Mouse (Mus musculus) limb, embryonic 14.5 days (tissue): ENCODE data around the gene Ccm2. TPM values are rescaled to one million over a fixed set of nuclear protein-coding genes. Genes with fewer than 3 reads are reported as not detected.

Experiments used
- ATAC-seq: fragments of 200-750 bp; cut with Nextera tagmentation; 2 replicates; pipeline ENCODE4 v1.8.0; 2017; ENCODE audit warnings: low read depth, moderate number of reproducible peaks, moderate TSS enrichment; ENCODE audit not compliant: low FRiP score
- DNase-seq: peaks from one replicate; pipeline ENCODE4 v3.0.0-alpha.2; 2015; ENCODE audit warnings: low spot score
- H3K27ac ChIP-seq: fragments of 300-500 bp; sonication (generic); replicated peaks from 2 replicates; pipeline ENCODE4 v1.5.1; 2014; ENCODE audit warnings: low read depth, mild to moderate bottlenecking, low read length, moderate library complexity, mixed read lengths
- H3K27me3 ChIP-seq: fragments of 300-500 bp; sonication (generic); 2 replicates; pipeline ENCODE4 v1.6.1; 2014; ENCODE audit warnings: low read length, mixed read lengths; ENCODE audit not compliant: control insufficient read depth, insufficient read depth
- H3K36me3 ChIP-seq: fragments of 300-500 bp; sonication (generic); 2 replicates; pipeline ENCODE4 v1.6.1; 2014; ENCODE audit warnings: mild to moderate bottlenecking, low read length, moderate library complexity, mixed read lengths; ENCODE audit not compliant: control insufficient read depth, insufficient read depth
- H3K4me1 ChIP-seq: fragments of 300-500 bp; sonication (generic); 2 replicates; pipeline ENCODE4 v1.6.1; 2014; ENCODE audit warnings: antibody characterized with exemption, low read length, mixed read lengths; ENCODE audit not compliant: control insufficient read depth, insufficient read depth
- H3K4me2 ChIP-seq: fragments of 300-500 bp; sonication (generic); replicated peaks from 2 replicates; pipeline ENCODE4 v1.6.1; 2014; ENCODE audit warnings: low read depth, mild to moderate bottlenecking, low read length, moderate library complexity; ENCODE audit not compliant: severe bottlenecking
- H3K4me3 ChIP-seq: fragments of 300-500 bp; sonication (generic); replicated peaks from 2 replicates; pipeline ENCODE4 v1.5.1; 2014; ENCODE audit warnings: low read length
- H3K9ac ChIP-seq: fragments of 300-500 bp; sonication (generic); 2 replicates; pipeline ENCODE4 v1.6.1; 2014; ENCODE audit warnings: mild to moderate bottlenecking, low read depth, low read length, moderate library complexity; ENCODE audit not compliant: severe bottlenecking
- H3K9me3 ChIP-seq: fragments of 300-500 bp; sonication (generic); 2 replicates; pipeline ENCODE4 v1.6.1; 2016; ENCODE audit warnings: low read length; ENCODE audit not compliant: control insufficient read depth
- POLR2A ChIP-seq: fragments of 200-500 bp; IDR thresholded peaks from 2 replicates; pipeline ENCODE4 v1.8.0; 2012; ENCODE audit warnings: inconsistent platforms, mild to moderate bottlenecking, moderate library complexity, borderline replicate concordance; ENCODE audit not compliant: insufficient read depth, insufficient read length; ENCODE audit errors: extremely low read depth
- WGBS: fragments of 180-500 bp; shearing (Covaris S2); extraction: QIAGEN DNeasy Blood & Tissue Kit; methylation state at CpG from one replicate; pipeline ENCODE4 v1.1.7; 2014; 5-methylcytosine and 5-hydroxymethylcytosine counted together
- polyA plus RNA-seq, 2 experiments: library from polyadenylated mRNA; depleted of rRNA in 1 of 2; stranded (reverse) in 1 of 2; unstranded in 1 of 2; fragments of >200 nt; fragmentation: Nextera tagmentation in 1 of 2; extraction: Ambion mirVana in 1 of 2; gene quantifications; 2 replicates each; pipeline versions ENCODE4 v1.2.1 to v1.2.3; 2012 to 2014

The Ccm2 gene
- polyA plus RNA-seq, 2 experiments: 96.0 to 104 TPM

DNA sequence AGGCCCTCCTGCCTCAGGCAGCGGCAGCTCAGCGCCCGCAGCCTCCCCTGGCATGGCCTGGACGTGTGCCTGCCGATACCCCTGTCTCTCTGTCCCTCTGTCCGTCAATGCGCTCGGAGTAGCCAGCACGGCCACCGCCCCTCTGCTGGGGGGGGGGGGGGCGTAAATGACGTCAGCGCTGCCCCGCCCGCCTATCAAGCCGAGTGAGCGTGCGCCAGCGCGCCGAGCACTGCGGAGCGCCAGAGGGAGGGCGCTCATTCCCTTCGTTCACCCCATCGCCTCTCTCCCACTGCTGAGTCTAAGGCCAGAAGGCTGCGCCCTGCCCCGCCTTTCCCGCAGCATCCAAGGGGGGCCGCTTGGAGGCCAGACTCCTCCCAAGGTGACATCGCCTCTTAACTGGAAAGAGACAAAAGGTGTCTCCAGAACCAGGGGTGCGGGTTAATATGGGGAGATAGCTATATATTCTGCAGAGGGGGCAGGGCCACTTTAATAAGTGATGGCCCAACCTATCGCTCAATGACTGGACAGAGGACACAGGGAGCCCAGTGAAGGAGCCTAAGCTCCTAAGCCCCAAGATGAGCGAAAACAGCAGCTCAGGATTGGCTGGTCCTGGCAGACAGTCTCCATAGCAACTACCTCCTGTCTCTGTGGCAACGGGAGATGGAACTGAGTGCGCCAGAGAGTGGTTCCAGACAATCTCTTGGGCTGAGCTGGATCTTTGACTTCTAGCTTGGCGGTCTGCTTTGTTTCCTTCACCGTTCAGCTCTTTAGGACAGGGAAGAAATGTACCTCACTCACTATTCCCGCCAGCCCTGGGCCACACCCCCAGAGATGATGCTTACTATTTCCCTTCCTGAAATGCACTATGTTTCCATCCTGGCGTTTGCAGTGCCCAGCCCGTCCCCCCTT is 59.1 kb downstream of the Ccm2 start, which contains the start of gene Nacad:
Gene Nacad (minus strand): TSS at position 563 of the 909 bp plus-strand sequence.
- H3K9me3 ChIP-seq: no peaks in the 10 kb centered on the region
- H3K4me3 ChIP-seq: peak within 1 kb of the TSS; percentile 40
- ATAC-seq: peak; percentile 53
- 0 out of 2 replicates have a peak, but pooled peaks cover 2% of the 10 kb centered on the region for H3K36me3 ChIP-seq
- peak; percentile 48 for DNase-seq
- no peak within 1 kb of the TSS for H3K27ac ChIP-seq
- H3K4me2 ChIP-seq: peak within 1 kb of the TSS; percentile 71
- peaks cover 21% of the 10 kb centered on the region; the same call in 1 of the 2 replicates for H3K27me3 ChIP-seq
- H3K9ac ChIP-seq: peak within 1 kb of the TSS; percentile 52
- TF ChIP-seq POLR2A: no peak
- peaks cover 15% of the 10 kb centered on the region; the same call in 1 of the 2 replicates for H3K4me1 ChIP-seq
- WGBS: 11% methylated on average over 23 of the region's 41 CpGs

DNA sequence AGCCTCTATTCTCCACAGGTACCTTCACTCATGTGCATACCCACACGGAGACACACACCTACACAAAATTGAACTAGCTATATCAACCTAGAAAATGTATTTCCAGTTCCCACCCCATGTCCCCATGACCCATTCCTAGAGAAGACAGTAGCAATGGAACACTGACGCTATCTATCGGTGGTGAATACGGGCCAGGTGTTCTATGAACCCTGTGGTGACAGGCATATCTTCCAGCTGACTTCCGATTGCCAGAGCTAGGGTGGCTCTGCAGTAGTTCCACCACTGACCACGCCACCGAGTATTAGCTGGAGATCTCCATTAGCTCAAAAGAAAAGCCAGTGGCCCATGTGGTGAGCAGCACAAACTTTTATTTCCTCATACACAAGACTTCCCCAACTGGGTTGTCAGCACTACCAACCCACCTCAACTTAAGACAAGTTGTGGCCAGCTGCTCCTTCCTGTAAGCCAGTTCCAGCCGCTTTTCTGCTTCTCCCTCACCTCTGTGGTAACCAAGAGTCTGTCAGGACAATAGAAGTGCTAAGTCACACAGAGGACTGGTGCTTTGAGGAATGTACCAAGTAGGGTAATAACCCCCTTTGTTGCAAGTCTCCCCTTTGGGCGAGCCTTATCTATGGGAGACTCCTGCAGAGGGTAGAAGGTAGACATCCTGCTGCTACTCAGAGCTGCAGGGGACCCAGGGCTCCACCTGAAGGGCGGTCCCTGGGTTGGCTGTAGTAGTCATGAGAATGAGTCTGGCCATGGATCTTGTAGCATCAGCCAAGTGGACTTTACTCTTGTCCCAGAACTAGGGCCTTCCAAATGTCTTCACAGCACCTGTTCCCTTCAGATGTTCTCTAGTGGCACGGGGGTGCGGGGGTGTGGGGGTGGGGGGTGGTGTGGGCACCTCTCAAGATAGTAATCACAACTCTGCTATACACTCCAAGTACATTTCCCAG is 68.8 kb downstream of the Ccm2 start:
- no peak overlapping the region for H3K4me2 ChIP-seq
- WGBS: 91% methylated on average over 12 of the region's 12 CpGs
- no peak for TF ChIP-seq POLR2A
- no peaks in the 10 kb centered on the region for H3K27me3 ChIP-seq
- H3K4me3 ChIP-seq: no peak overlapping the region
- H3K4me1 ChIP-seq: no peaks in the 10 kb centered on the region
- H3K27ac ChIP-seq: no peak overlapping the region
- ATAC-seq (no peak), DNase-seq (no peak)
- H3K9ac ChIP-seq: no peak overlapping the region
- peaks cover 88% of the 10 kb centered on the region for H3K36me3 ChIP-seq
- no peaks in the 10 kb centered on the region for H3K9me3 ChIP-seq

DNA sequence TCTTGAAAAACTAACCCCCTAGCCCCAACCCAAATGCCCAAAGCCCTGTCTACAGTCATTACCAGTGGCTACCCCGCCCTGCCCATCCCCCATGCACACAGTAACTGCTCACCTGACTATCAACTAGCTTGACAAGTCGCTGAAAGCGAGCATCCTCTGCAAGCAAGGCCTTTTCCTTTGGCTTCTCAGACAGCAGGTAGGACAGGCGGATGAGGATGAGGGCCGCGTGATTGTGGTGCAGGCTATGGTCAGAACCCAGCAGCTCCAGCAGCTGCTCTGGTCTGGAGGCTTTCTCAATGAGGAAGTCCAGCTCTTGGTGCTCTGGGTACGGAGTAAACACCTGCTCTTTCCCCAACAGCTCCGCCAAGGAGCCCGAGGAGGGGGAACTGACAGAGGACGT is 77.0 kb downstream of the Ccm2 start:
- DNase-seq (no peak), ATAC-seq (no peak)
- TF ChIP-seq POLR2A: no peak
- H3K9me3 ChIP-seq: no peaks in the 10 kb centered on the region
- no peaks in the 10 kb centered on the region for H3K27me3 ChIP-seq
- no peak overlapping the region for H3K4me3 ChIP-seq
- peaks cover 59% of the 10 kb centered on the region for H3K36me3 ChIP-seq
- peak overlapping the region; percentile 12; the same call in 1 of the 2 replicates for H3K9ac ChIP-seq
- no peak overlapping the region for H3K27ac ChIP-seq
- H3K4me2 ChIP-seq: no peak overlapping the region
- peaks cover 13% of the 10 kb centered on the region for H3K4me1 ChIP-seq
- 94% methylated on average over 10 of the region's 10 CpGs for WGBS

DNA sequence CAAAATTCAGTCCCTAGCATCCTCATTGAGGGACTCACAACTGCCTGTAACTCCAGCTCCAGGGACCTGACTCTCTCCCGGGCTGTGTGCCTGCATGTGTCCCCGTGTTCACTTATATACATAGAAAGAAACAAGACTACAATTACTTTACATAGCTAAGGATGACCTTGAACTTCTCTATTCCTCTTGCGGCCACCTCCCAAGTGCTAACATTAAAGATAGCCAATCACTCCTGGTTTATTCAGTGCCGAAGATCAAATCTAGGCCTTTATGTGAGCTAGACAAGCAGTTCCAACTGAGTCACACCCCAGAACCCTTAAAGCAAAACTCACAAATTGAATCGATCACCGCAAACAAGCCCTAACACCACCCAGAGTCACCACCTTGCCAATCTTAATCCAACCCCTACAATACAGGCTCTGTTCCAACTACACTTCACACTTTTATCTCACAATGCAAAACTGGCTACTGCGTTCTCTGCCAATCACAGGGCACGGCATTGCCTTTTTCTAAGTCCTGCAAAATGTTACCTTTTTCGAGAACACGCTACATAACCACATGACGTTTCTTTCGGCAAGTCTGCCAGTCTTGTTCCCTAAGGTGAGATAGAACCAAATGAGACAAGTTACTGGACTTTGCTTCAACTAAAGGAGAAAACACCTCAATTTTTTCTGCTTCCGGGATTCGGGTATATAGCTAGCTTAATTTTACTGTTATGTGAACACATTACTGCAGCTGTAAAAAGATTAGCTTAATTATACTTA is 78.1 kb downstream of the Ccm2 start:
- no peak for TF ChIP-seq POLR2A
- Histone ChIP-seq H3K4me2 (peak overlapping the region; percentile 78), H3K9ac (peak overlapping the region; percentile 70; the same call in 1 of the 2 replicates), H3K4me3 (peak overlapping the region; percentile 66), H3K27ac (no peak overlapping the region), H3K9me3 (no peaks in the 10 kb centered on the region), H3K27me3 (no peaks in the 10 kb centered on the region), H3K4me1 (peaks cover 13% of the 10 kb centered on the region), H3K36me3 (peaks cover 48% of the 10 kb centered on the region)
- ATAC-seq (no peak), DNase-seq (no peak)
- WGBS: 68% methylated on average over 14 of the region's 14 CpGs
